Mouse (Mus musculus) heart, postnatal 0 days (tissue): Measurements from ENCODE around the gene Kcnk4. TPM values are rescaled to one million over a fixed set of nuclear protein-coding genes. Genes with fewer than 3 reads are reported as not detected.

Experiments
- ATAC-seq: fragments of 200-750 bp; cut with Nextera tagmentation; 2 replicates; pipeline ENCODE4 v1.8.0; 2017; ENCODE audit warnings: low read depth, moderate number of reproducible peaks, moderate library complexity; ENCODE audit not compliant: insufficient read depth
- DNase-seq: peaks from one replicate; pipeline ENCODE4 v3.0.0-alpha.2; 2016; ENCODE audit warnings: low spot score
- H3K27ac ChIP-seq: fragments of 300-500 bp; sonication (generic); 2 replicates; pipeline ENCODE4 v1.5.1; 2014; ENCODE audit warnings: low read depth, mild to moderate bottlenecking
- H3K27me3 ChIP-seq: fragments of 300-500 bp; sonication (generic); 2 replicates; pipeline ENCODE4 v1.6.1; 2014; ENCODE audit warnings: low read length, mixed read lengths; ENCODE audit not compliant: control insufficient read depth, insufficient read depth
- H3K36me3 ChIP-seq: fragments of 300-500 bp; sonication (generic); replicated peaks from 2 replicates; pipeline ENCODE4 v1.6.1; 2014; ENCODE audit warnings: low read length, mixed read lengths; ENCODE audit not compliant: control insufficient read depth, insufficient read depth
- H3K4me1 ChIP-seq: fragments of 300-500 bp; sonication (generic); 2 replicates; pipeline ENCODE4 v1.6.1; 2014; ENCODE audit warnings: antibody characterized with exemption; ENCODE audit not compliant: control insufficient read depth, insufficient read depth
- H3K4me2 ChIP-seq: fragments of 300-500 bp; sonication (generic); 2 replicates; pipeline ENCODE4 v1.6.1; 2014; ENCODE audit warnings: low read depth, mild to moderate bottlenecking, low read length, moderate library complexity
- H3K4me3 ChIP-seq: fragments of 300-500 bp; sonication (generic); 2 replicates; pipeline ENCODE4 v1.5.1; 2014; ENCODE audit warnings: low read depth, low read length
- H3K9ac ChIP-seq: fragments of 300-500 bp; sonication (generic); replicated peaks from 2 replicates; pipeline ENCODE4 v1.6.1; 2014; ENCODE audit warnings: low read depth, low read length, mixed read lengths
- H3K9me3 ChIP-seq: fragments of 300-500 bp; sonication (generic); replicated peaks from 2 replicates; pipeline ENCODE4 v1.6.1; 2016; ENCODE audit warnings: low read length; ENCODE audit not compliant: control insufficient read depth
- CTCF ChIP-seq: IDR thresholded peaks from 2 replicates; pipeline ENCODE4 v1.5.1; 2016; ENCODE audit warnings: antibody characterized with exemption, control low read depth, low read depth
- EP300 ChIP-seq: IDR thresholded peaks from 2 replicates; pipeline ENCODE4 v1.6.1; 2016; ENCODE audit warnings: antibody characterized with exemption, low read depth
- WGBS: fragments of 180-500 bp; shearing (Covaris S2); extraction: QIAGEN DNeasy Blood & Tissue Kit; methylation state at CpG from one replicate; pipeline ENCODE4 v1.1.7; 2014; 5-methylcytosine and 5-hydroxymethylcytosine counted together
- polyA plus RNA-seq: library from polyadenylated mRNA; unstranded; fragments of >200 nt; fragmentation: Nextera tagmentation; extraction: Ambion mirVana; gene quantifications from 2 replicates; pipeline ENCODE4 v1.2.1, GENCODE M21; 2015
- total RNA-seq: library from RNA; depleted of rRNA; stranded (reverse); fragments of >200 nt; gene quantifications from 2 replicates; pipeline ENCODE4 v1.2.3, GENCODE M21; 2014; ENCODE audit warnings: low replicate concordance; rRNA removed

Kcnk4 gene
- total RNA-seq (not detected in 2 replicates), polyA plus RNA-seq (0.04 and 0.30 TPM in 2 replicates)

GRCm38 (mm10) chr19:6934195-6934977 is at the start of gene Kcnk4:
Gene Kcnk4 (minus strand): TSS chr19:6934515.
- Histone ChIP-seq H3K9ac (peak within 1 kb of the TSS; percentile 55), H3K27me3 (peaks cover 58% of the 10 kb centered on the region)
- WGBS, result 13% methylated on average over 22 of the region's 23 CpGs

GRCm38 (mm10) chr19:6983621-6984020 is 49.3 kb upstream of the Kcnk4 start:
- peaks cover 30% of the 10 kb centered on the region for H3K36me3 ChIP-seq
- H3K4me1 ChIP-seq, result peaks cover 28% of the 10 kb centered on the region
- no peaks in the 10 kb centered on the region for H3K27me3 ChIP-seq
- no peak overlapping the region for H3K4me3 ChIP-seq
- no peak overlapping the region for H3K27ac ChIP-seq
- no peak overlapping the region for H3K9ac ChIP-seq
- no peaks in the 10 kb centered on the region for H3K9me3 ChIP-seq
- no peak for ATAC-seq
- 92% methylated on average over 5 of the region's 5 CpGs for WGBS
- no peak for DNase-seq
- no peak for TF ChIP-seq CTCF
- TF ChIP-seq EP300, result no peak
- H3K4me2 ChIP-seq, result no peak overlapping the region

More at GRCm38 (mm10) chr19:6934195-6934977, at the start of gene Kcnk4:
- Histone ChIP-seq H3K27ac (no peak within 1 kb of the TSS), H3K4me3 (peak within 1 kb of the TSS; percentile 48), H3K4me1 (peaks cover 12% of the 10 kb centered on the region), H3K36me3 (no peaks in the 10 kb centered on the region), H3K4me2 (peak within 1 kb of the TSS; percentile 70), H3K9me3 (no peaks in the 10 kb centered on the region)
- DNase-seq (no peak), ATAC-seq (no peak)
- TF ChIP-seq CTCF, result no peak
- TF ChIP-seq EP300, result no peak

GRCm38 (mm10) chr19:6981465-6981864 is 47.1 kb upstream of the Kcnk4 start:
- Histone ChIP-seq H3K27ac (peak overlapping the region; percentile 98), H3K4me1 (peaks cover 31% of the 10 kb centered on the region), H3K36me3 (peaks cover 43% of the 10 kb centered on the region), H3K27me3 (no peaks in the 10 kb centered on the region), H3K9ac (peak overlapping the region; percentile 72; the same call in 1 of the 2 replicates), H3K4me2 (peak overlapping the region; percentile 69), H3K9me3 (no peaks in the 10 kb centered on the region), H3K4me3 (no peak overlapping the region)
- DNase-seq (no peak), ATAC-seq (no peak)
- 84% methylated on average over 4 of the region's 4 CpGs for WGBS
- no peak for TF ChIP-seq EP300
- no peak for TF ChIP-seq CTCF

DNA sequence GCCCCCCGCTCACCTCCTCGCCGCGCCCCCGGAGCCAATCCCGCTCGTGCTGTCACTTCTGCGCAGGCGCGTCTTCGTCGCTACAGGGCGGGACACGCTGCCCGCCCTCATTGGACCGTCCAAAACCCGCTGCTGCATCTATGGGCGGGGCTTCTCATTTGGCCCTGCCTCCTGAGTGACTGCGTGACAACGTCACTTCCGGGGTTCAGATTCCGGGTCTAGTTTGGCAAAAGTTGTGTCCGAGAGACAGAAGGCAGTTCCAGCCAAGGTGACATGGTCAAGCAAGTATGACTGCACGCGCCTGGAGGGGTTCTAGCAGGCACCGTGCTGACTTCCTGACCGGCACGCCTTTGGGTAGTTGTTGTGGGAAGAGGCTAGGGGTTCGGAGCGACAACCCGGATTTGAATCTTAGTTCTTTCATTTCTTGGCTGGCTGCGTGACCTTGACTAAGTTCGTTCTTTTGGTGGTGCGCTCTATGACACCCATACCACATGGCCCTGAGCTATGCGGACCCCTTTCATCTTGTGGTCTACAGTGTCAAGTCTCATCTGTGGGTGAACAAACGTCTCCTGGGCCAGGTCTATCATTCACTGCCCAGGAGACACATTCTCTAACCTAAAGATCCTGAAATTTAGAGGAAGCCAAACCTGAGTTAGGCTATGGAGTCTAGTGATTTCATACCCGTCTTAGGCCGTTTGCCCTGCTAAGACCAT is 46.2 kb upstream of the Kcnk4 start, which contains the start of gene Fkbp2:
Gene Fkbp2 (minus strand): TSS at position 121 of the 713 bp plus-strand sequence.
- ATAC-seq, result peak; percentile 85
- Histone ChIP-seq H3K9ac (peak within 1 kb of the TSS; percentile 72), H3K9me3 (no peaks in the 10 kb centered on the region), H3K4me3 (peak within 1 kb of the TSS; percentile 75), H3K4me2 (peak within 1 kb of the TSS; percentile 83), H3K27ac (peak within 1 kb of the TSS; percentile 98), H3K4me1 (peaks cover 28% of the 10 kb centered on the region), H3K36me3 (peaks cover 43% of the 10 kb centered on the region), H3K27me3 (no peaks in the 10 kb centered on the region)
- DNase-seq, result peak; percentile 99
- WGBS, result 1% methylated on average over 38 of the region's 38 CpGs
- no peak for TF ChIP-seq CTCF
- peak; percentile 50; the same call in 1 of the 2 replicates for TF ChIP-seq EP300

DNA sequence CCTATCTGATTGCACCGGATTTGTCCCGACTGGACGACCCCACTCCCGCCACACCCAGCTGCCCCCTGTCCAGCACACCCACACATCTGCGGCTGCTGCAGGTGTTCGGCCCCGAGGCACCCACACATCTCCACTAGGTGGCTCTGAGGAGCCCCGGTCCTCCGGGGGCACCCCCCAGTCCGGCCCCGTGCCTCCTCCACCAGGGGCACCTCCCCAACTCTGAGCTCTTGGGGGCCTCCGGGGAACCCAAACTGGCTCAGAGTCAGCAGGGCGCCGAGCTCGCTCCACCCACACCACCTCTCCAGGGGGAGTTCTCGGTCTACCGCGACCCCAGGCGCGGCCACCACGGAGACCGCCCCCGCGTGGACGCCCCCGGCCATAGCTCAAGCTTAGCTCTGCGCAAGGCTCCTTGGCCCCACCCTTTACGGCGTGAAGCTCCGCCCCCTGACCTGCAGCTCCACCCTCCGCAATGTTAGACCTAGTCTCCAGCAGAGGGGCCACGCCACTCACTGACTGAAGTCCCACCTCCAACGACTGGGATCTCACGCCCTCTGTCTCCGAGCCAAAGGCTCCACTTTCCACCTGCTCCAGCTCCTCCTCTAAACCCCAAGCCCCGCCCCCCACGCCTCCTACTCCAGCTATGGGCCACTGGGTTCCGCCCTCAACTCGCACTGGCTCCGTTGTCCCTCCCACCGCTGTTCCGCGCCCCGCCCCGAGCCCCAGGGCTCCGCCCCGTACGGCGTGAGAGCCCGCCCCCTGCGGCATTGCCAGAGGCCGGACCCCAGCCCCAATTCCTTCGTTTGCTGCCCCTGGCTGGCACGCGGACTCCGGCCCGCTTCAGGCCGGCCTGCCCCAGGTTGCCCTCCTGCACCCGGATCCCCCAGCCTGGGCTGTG is 45.4 kb upstream of the Kcnk4 start:
- Histone ChIP-seq H3K9ac (peak overlapping the region; percentile 72), H3K4me3 (peak overlapping the region; percentile 75), H3K27me3 (no peaks in the 10 kb centered on the region), H3K27ac (peak overlapping the region; percentile 98), H3K9me3 (no peaks in the 10 kb centered on the region), H3K4me2 (peak overlapping the region; percentile 83), H3K4me1 (peaks cover 28% of the 10 kb centered on the region), H3K36me3 (peaks cover 35% of the 10 kb centered on the region)
- DNase-seq (peak; percentile 100), ATAC-seq (peak; percentile 88)
- TF ChIP-seq CTCF (peak; percentile 63), EP300 (0 out of 2 replicates have a peak, but pooled peaks have one; percentile 22)
- 1% methylated on average over 58 of the region's 59 CpGs for WGBS
